Comparison of ENCODE assay signal across 9 mouse cellular contexts in genomic region chr4:152173041-152173440, GRCm38 (mm10). TPM values are rescaled to one million over a fixed set of nuclear protein-coding genes. Genes with fewer than 3 reads are reported as not detected.
DNase-seq lines count a peak whose midpoint lies in the region; ATAC-seq and TF ChIP-seq lines count a peak whose summit lies in the region.
"Had no signal": no experiment of that assay in that cellular context is flagged by ENCODE, and none has a peak within 500 bp of the region (broad histone marks: within the 10 kb centered on the region; RNA-seq: fewer than 3 reads in every experiment).

No protein-coding gene starts in this region.

- H3K4me3 ChIP-seq in midbrain, embryonic 10.5 days = no peak overlapping the region
- no peak overlapping the region for H3K4me3 ChIP-seq in midbrain, embryonic 16.5 days (ENCODE audit: low read depth, low read length)
- H3K4me3 ChIP-seq in embryonic facial prominence, embryonic 10.5 days = no peak overlapping the region
- no peak overlapping the region for H3K4me3 ChIP-seq in liver, adult 2 months (ENCODE audit: insufficient read depth, low read depth, low read length)
- H3K4me3 ChIP-seq: stomach, embryonic 15.5 days had no signal

- 0 out of 2 replicates have a peak, but pooled peaks cover 4% of the 10 kb centered on the region for H3K9me3 ChIP-seq in midbrain, embryonic 10.5 days (replicated peaks)
- no peaks in the 10 kb centered on the region for H3K9me3 ChIP-seq in midbrain, embryonic 16.5 days (replicated peaks; ENCODE audit: control insufficient read depth, low read length, poor library complexity, severe bottlenecking)
- H3K9me3 ChIP-seq in embryonic facial prominence, embryonic 10.5 days = no peaks in the 10 kb centered on the region
- H3K9me3 ChIP-seq: stomach, embryonic 15.5 days had no signal

- H3K4me2 ChIP-seq in midbrain, embryonic 16.5 days (ENCODE audit: low read length) = no peak overlapping the region
- H3K4me2 ChIP-seq: stomach, embryonic 15.5 days had no signal

- TF ChIP-seq CTCF in liver, adult 2 months (IDR thresholded peaks at IDR 0.05; ENCODE audit: low read depth, low read length) = peak; percentile 89

- H3K79me2 ChIP-seq in liver, adult 2 months (ENCODE audit: control insufficient read depth, insufficient read depth, low read length) = 0 out of 2 replicates have a peak, but pooled peaks cover under 1% of the 10 kb centered on the region

- DNase-seq in midbrain, embryonic 10.5 days (ENCODE audit: low spot score) = peak; percentile 76
- peak; percentile 87 for DNase-seq in adrenal gland, postnatal 10 days
- DNase-seq in embryonic facial prominence, embryonic 10.5 days (ENCODE audit: low spot score) = peak; percentile 84
- peak; percentile 74 to 88 for DNase-seq in kidney, adult 8-10 months
- peak; percentile 60 for DNase-seq in liver, adult 2 months (ENCODE audit: extremely low read depth, low read depth, low spot score)
- DNase-seq in retina, postnatal 1 day = peak; percentile 86
- DNase-seq in thymus, postnatal 4 days = peak; percentile 91

- WGBS in midbrain, embryonic 10.5 days = 3% methylated on average over 5 of the region's 5 CpGs
- 2% methylated on average over 5 of the region's 5 CpGs for WGBS in midbrain, embryonic 16.5 days
- 3% methylated on average over 5 of the region's 5 CpGs for WGBS in embryonic facial prominence, embryonic 10.5 days
- WGBS in liver, adult 2 months = 1% methylated on average over 5 of the region's 5 CpGs

- no peak for TF ChIP-seq POLR2A in liver, adult 2 months (IDR thresholded peaks at IDR 0.05; ENCODE audit: extremely low read depth, insufficient read depth, low read length)

- peaks cover 51% of the 10 kb centered on the region for H3K27me3 ChIP-seq in midbrain, embryonic 10.5 days (ENCODE audit: low read depth, poor library complexity, severe bottlenecking)
- H3K27me3 ChIP-seq in midbrain, embryonic 16.5 days (ENCODE audit: control insufficient read depth, insufficient read depth, low read depth, low read length) = no peaks in the 10 kb centered on the region; the same call in 1 of the 2 replicates
- H3K27me3 ChIP-seq in embryonic facial prominence, embryonic 10.5 days (replicated peaks; ENCODE audit: low read depth, poor library complexity, severe bottlenecking) = peaks cover 65% of the 10 kb centered on the region
- no peaks in the 10 kb centered on the region for H3K27me3 ChIP-seq in liver, adult 2 months (ENCODE audit: control insufficient read depth, insufficient read depth, low read length)
- H3K27me3 ChIP-seq: stomach, embryonic 15.5 days had no signal

- no peak overlapping the region for H3K9ac ChIP-seq in midbrain, embryonic 16.5 days (ENCODE audit: low read depth, low read length)
- H3K9ac ChIP-seq in liver, adult 2 months (ENCODE audit: low read depth, low read length) = no peak overlapping the region
- H3K9ac ChIP-seq: stomach, embryonic 15.5 days had no signal

- peaks cover 11% of the 10 kb centered on the region for H3K4me1 ChIP-seq in midbrain, embryonic 10.5 days
- no peaks in the 10 kb centered on the region for H3K4me1 ChIP-seq in midbrain, embryonic 16.5 days (ENCODE audit: control insufficient read depth, insufficient read depth, low read length)
- H3K4me1 ChIP-seq in embryonic facial prominence, embryonic 10.5 days = peaks cover 10% of the 10 kb centered on the region
- no peaks in the 10 kb centered on the region for H3K4me1 ChIP-seq in liver, adult 2 months (ENCODE audit: control insufficient read depth, insufficient read depth, low read length)

- no peak overlapping the region for H3K27ac ChIP-seq in midbrain, embryonic 10.5 days (replicated peaks)
- no peak overlapping the region for H3K27ac ChIP-seq in midbrain, embryonic 16.5 days (ENCODE audit: low read length)
- H3K27ac ChIP-seq in embryonic facial prominence, embryonic 10.5 days (replicated peaks) = no peak overlapping the region
- no peak overlapping the region for H3K27ac ChIP-seq in liver, adult 2 months (replicated peaks; ENCODE audit: insufficient read depth, low read depth, low read length)
- H3K27ac ChIP-seq: stomach, embryonic 15.5 days had no signal

- no peaks in the 10 kb centered on the region for H3K36me3 ChIP-seq in midbrain, embryonic 10.5 days
- no peaks in the 10 kb centered on the region for H3K36me3 ChIP-seq in midbrain, embryonic 16.5 days (ENCODE audit: control insufficient read depth, insufficient read depth, low read length)
- no peaks in the 10 kb centered on the region for H3K36me3 ChIP-seq in embryonic facial prominence, embryonic 10.5 days (replicated peaks)
- no peaks in the 10 kb centered on the region for H3K36me3 ChIP-seq in liver, adult 2 months (ENCODE audit: control insufficient read depth, insufficient read depth, low read length)
- H3K36me3 ChIP-seq: stomach, embryonic 15.5 days had no signal

- ATAC-seq in midbrain, embryonic 16.5 days = no peak

RNA-seq across cellular contexts. Expression of gene Acot7, which starts 4.9 kb away (rescaled TPM):
- 85.7 and 99.7 TPM in 2 replicates for polyA plus RNA-seq in midbrain, embryonic 10.5 days (2016; fragmentation: Nextera tagmentation; extraction: Ambion mirVana)
- 437 and 480 TPM in 2 replicates for polyA plus RNA-seq in midbrain, embryonic 16.5 days (2015; fragmentation: Nextera tagmentation; extraction: Ambion mirVana)
- 10 to 100 TPM; 33.2 to 38.0 TPM for total RNA-seq in adrenal gland, postnatal 10 days (2021)
- polyA plus RNA-seq in embryonic facial prominence, embryonic 10.5 days (2016; fragmentation: Nextera tagmentation; extraction: Ambion mirVana) = 51.8 and 55.5 TPM in 2 replicates
- total RNA-seq in liver, adult 2 months (2014; rRNA removed) = 9.3 and 10.7 TPM in 2 replicates
- 18.4 and 20.8 TPM in 2 replicates for polyA plus RNA-seq in liver, adult 2 months (2012; rRNA removed)

RNA-seq across cellular contexts. Expression of gene Hes2, which starts 14.4 kb away (rescaled TPM):
- polyA plus RNA-seq in midbrain, embryonic 10.5 days (2016; fragmentation: Nextera tagmentation; extraction: Ambion mirVana) = 0.79 and 1.3 TPM in 2 replicates
- polyA plus RNA-seq in midbrain, embryonic 16.5 days (2015; fragmentation: Nextera tagmentation; extraction: Ambion mirVana) = not detected in 2 replicates
- not detected for total RNA-seq in adrenal gland, postnatal 10 days (2021)
- polyA plus RNA-seq in embryonic facial prominence, embryonic 10.5 days (2016; fragmentation: Nextera tagmentation; extraction: Ambion mirVana) = 0.11 and 1.0 TPM in 2 replicates
- total RNA-seq in liver, adult 2 months (2014; rRNA removed) = not detected in 2 replicates
- polyA plus RNA-seq in liver, adult 2 months (2012; rRNA removed) = not detected in 2 replicates

RNA-seq across cellular contexts. Expression of gene Espn, which starts 20.9 kb away (rescaled TPM):
- polyA plus RNA-seq in midbrain, embryonic 10.5 days (2016; fragmentation: Nextera tagmentation; extraction: Ambion mirVana) = 0.94 and 1.4 TPM in 2 replicates
- 0.14 and 0.25 TPM in 2 replicates for polyA plus RNA-seq in midbrain, embryonic 16.5 days (2015; fragmentation: Nextera tagmentation; extraction: Ambion mirVana)
- 1 to 10 TPM; 1.2 to 1.3 TPM for total RNA-seq in adrenal gland, postnatal 10 days (2021)
- polyA plus RNA-seq in embryonic facial prominence, embryonic 10.5 days (2016; fragmentation: Nextera tagmentation; extraction: Ambion mirVana) = 7.5 and 10.3 TPM in 2 replicates
- 0.20 and 0.28 TPM in 2 replicates for total RNA-seq in liver, adult 2 months (2014; rRNA removed)
- polyA plus RNA-seq in liver, adult 2 months (2012; rRNA removed) = 0.47 and 1.4 TPM in 2 replicates

RNA-seq across cellular contexts. Expression of gene Tnfrsf25, which starts 57.3 kb away (rescaled TPM):
- 0.47 and 1.0 TPM in 2 replicates for polyA plus RNA-seq in midbrain, embryonic 10.5 days (2016; fragmentation: Nextera tagmentation; extraction: Ambion mirVana)
- 0.37 and 0.83 TPM in 2 replicates for polyA plus RNA-seq in midbrain, embryonic 16.5 days (2015; fragmentation: Nextera tagmentation; extraction: Ambion mirVana)
- 1 to 10 TPM; 1.9 to 4.3 TPM for total RNA-seq in adrenal gland, postnatal 10 days (2021)
- polyA plus RNA-seq in embryonic facial prominence, embryonic 10.5 days (2016; fragmentation: Nextera tagmentation; extraction: Ambion mirVana) = 1.0 and 1.3 TPM in 2 replicates
- 0.13 and 0.28 TPM in 2 replicates for total RNA-seq in liver, adult 2 months (2014; rRNA removed)
- 0.54 and 0.72 TPM in 2 replicates for polyA plus RNA-seq in liver, adult 2 months (2012; rRNA removed)
